Mouse (Mus musculus): ENCODE data around the gene Eif4g3. TPM values are rescaled to one million over a fixed set of nuclear protein-coding genes. Genes with fewer than 3 reads are reported as not detected.

The Eif4g3 gene
- polyA plus RNA-seq, 1 experiment from 2014 or later = 48.6 TPM

DNA sequence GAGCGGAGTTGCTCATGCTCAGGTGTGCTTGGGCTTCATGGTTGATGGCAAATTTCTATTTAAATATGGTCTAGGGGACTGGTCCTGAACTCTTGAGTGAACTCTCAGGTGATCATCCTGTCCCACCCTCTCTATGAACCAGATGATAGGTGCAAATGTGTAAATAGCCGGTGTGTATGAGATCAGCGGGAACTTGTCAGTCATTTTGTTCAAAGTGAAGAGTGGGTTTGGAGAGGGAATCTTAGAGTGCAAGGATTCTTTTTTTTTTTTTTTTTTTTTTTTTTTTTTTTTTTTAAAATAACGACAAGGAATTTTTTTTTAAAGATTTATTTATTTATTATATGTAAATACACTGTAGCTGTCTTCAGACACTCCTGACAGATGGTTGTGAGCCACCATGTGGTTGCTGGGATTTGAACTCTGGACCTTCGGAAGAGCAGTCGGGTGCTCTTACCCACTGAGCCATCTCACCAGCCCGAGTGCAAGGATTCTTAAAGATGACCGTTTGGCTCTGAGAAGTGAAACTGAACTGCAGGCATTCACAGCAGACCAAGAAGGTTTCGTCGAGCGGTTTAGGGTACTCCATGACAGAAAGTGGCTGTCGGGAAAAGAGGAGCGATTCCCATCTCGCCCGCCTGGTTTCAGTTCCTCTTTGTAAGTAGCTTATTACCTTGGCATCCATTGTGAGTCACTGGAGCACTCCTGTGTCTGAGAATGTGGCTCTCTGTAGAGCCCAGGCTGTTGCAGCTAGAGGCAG, 21.1 kb downstream of the Eif4g3 start:
- H3K27me3 ChIP-seq = no peaks in the 10 kb centered on the region
- H3K4me1 ChIP-seq = peaks cover 22% of the 10 kb centered on the region
- no peak overlapping the region for H3K27ac ChIP-seq (replicated peaks)
- no peak for ATAC-seq (replicated peaks)
- peaks cover 24% of the 10 kb centered on the region for H3K36me3 ChIP-seq
- 93% methylated on average over 15 of the region's 15 CpGs for WGBS
- H3K4me2 ChIP-seq (replicated peaks) = no peak overlapping the region
- H3K9me3 ChIP-seq = no peaks in the 10 kb centered on the region
- H3K4me3 ChIP-seq = no peak overlapping the region
- no peak overlapping the region for H3K9ac ChIP-seq (replicated peaks)

DNA sequence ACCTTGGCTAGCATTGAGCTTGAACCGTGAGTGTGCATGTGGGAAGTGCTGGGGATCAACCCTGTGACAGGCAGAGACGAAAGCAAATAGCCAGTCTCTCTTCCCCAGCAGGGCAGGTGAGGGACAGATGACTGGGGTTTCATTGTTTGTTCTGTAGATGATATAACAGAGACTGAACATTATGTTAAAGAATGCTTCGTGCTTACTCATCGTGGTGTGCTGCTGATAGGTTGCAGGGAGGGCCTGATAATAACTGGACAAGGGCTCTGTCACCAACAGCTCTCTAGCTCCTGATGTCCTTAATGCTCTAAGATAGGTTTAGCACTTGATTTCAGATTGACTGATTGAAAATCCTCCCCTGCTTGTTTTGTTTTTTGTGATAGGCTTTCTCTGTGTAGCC, 23.1 kb downstream of the Eif4g3 start:
- Histone ChIP-seq H3K27me3 (no peaks in the 10 kb centered on the region), H3K36me3 (peaks cover 24% of the 10 kb centered on the region), H3K4me2 (replicated peaks) (no peak overlapping the region), H3K9me3 (no peaks in the 10 kb centered on the region), H3K4me1 (peaks cover 35% of the 10 kb centered on the region), H3K9ac (replicated peaks) (no peak overlapping the region), H3K4me3 (no peak overlapping the region), H3K27ac (replicated peaks) (0 out of 2 replicates have a peak overlapping the region, but pooled peaks have one; percentile 19)
- ATAC-seq (replicated peaks) = no peak
- WGBS = 94% methylated on average over 4 of the region's 4 CpGs

GRCm38 (mm10) chr4:138017085-138017637, 24.3 kb downstream of the Eif4g3 start:
- Histone ChIP-seq H3K9ac (replicated peaks) (no peak overlapping the region), H3K4me3 (no peak overlapping the region), H3K4me1 (peaks cover 28% of the 10 kb centered on the region), H3K9me3 (no peaks in the 10 kb centered on the region), H3K27me3 (no peaks in the 10 kb centered on the region), H3K27ac (replicated peaks) (peak overlapping the region; percentile 23; the same call in 1 of the 2 replicates), H3K36me3 (peaks cover 24% of the 10 kb centered on the region), H3K4me2 (replicated peaks) (no peak overlapping the region)
- ATAC-seq (replicated peaks) = no peak
- 81% methylated on average over 11 of the region's 11 CpGs for whole genome bisulfite sequencing

DNA sequence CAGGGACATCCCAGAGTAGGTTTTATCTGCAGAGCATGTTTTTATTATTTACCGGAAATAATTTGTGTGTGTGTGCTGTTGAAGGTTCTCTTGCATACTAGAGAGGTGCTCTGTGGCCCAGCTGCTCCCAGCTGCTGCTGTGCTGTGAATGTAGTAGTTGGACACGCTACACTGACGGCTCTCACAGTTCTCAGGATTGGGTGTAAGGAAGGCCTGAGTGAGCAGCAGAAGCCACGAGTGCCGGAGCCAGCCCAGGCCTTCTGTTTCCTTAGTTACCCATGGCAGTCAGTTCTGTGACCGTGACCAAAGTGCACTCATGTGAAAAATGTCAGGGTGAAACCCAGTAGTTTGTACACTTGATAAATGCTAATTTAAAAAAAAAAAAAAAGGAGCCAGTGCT, 25.2 kb downstream of the Eif4g3 start:
- Histone ChIP-seq H3K9me3 (no peaks in the 10 kb centered on the region), H3K4me3 (no peak overlapping the region), H3K36me3 (peaks cover 24% of the 10 kb centered on the region), H3K27ac (replicated peaks) (no peak overlapping the region), H3K9ac (replicated peaks) (no peak overlapping the region), H3K4me2 (replicated peaks) (no peak overlapping the region), H3K27me3 (no peaks in the 10 kb centered on the region), H3K4me1 (peaks cover 27% of the 10 kb centered on the region)
- WGBS = 74% methylated on average over 6 of the region's 6 CpGs
- no peak for ATAC-seq (replicated peaks)

- Histone ChIP-seq H3K4me2 (replicated peaks) (no peak overlapping the region), H3K27me3 (no peaks in the 10 kb centered on the region), H3K36me3 (peaks cover 16% of the 10 kb centered on the region), H3K9ac (replicated peaks) (no peak overlapping the region), H3K9me3 (no peaks in the 10 kb centered on the region), H3K4me1 (peaks cover 27% of the 10 kb centered on the region), H3K4me3 (no peak overlapping the region), H3K27ac (replicated peaks) (peak overlapping the region; percentile 16; the same call in 1 of the 2 replicates)
- WGBS = 74% methylated on average over 6 of the region's 6 CpGs
- ATAC-seq (replicated peaks) = no peak
Observed at GRCm38 (mm10) chr4:138020231-138020630, 27.4 kb downstream of the Eif4g3 start.

DNA sequence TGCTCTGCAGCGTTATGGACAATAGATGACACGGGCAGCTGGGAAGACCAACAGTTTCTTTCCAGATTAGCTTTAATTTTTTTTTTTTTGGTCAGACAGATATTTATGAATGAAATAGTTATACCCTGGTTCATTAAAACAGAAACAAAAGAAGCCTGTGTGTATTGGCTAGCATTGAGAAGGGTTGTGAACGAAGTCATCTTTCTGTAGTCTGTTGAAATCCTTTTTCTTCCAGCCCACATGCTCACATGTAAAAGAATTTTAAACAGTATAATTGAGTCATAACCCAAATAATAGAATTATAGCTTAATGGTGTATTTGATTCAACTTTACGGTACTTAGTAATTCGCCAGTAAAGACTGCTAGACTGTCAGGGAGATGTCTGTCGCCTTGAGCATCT, 28.8 kb downstream of the Eif4g3 start:
- peaks cover 26% of the 10 kb centered on the region for H3K4me1 ChIP-seq
- H3K4me2 ChIP-seq (replicated peaks) = no peak overlapping the region
- H3K27me3 ChIP-seq = no peaks in the 10 kb centered on the region
- H3K9ac ChIP-seq (replicated peaks) = no peak overlapping the region
- H3K9me3 ChIP-seq = no peaks in the 10 kb centered on the region
- peaks cover 11% of the 10 kb centered on the region for H3K36me3 ChIP-seq
- 61% methylated on average over 6 of the region's 6 CpGs for WGBS
- peak overlapping the region; percentile 16 for H3K27ac ChIP-seq (replicated peaks)
- no peak overlapping the region for H3K4me3 ChIP-seq
- no peak for ATAC-seq (replicated peaks)

- Histone ChIP-seq H3K4me1 (peaks cover 18% of the 10 kb centered on the region), H3K4me2 (replicated peaks) (no peak overlapping the region), H3K27ac (replicated peaks) (no peak overlapping the region), H3K9me3 (no peaks in the 10 kb centered on the region), H3K9ac (replicated peaks) (no peak overlapping the region), H3K27me3 (no peaks in the 10 kb centered on the region), H3K36me3 (peaks cover 4% of the 10 kb centered on the region), H3K4me3 (no peak overlapping the region)
- WGBS = 83% methylated on average over 2 of the region's 2 CpGs
- ATAC-seq (replicated peaks) = no peak
Observed at GRCm38 (mm10) chr4:138022761-138023160, 29.9 kb downstream of the Eif4g3 start.

GRCm38 (mm10) chr4:138023403-138024100, 30.7 kb downstream of the Eif4g3 start:
- Histone ChIP-seq H3K27ac (replicated peaks) (no peak overlapping the region), H3K4me2 (replicated peaks) (no peak overlapping the region), H3K9me3 (no peaks in the 10 kb centered on the region), H3K4me3 (no peak overlapping the region), H3K27me3 (no peaks in the 10 kb centered on the region), H3K36me3 (peaks cover 4% of the 10 kb centered on the region; the same call in 1 of the 2 replicates), H3K4me1 (peaks cover 18% of the 10 kb centered on the region), H3K9ac (replicated peaks) (no peak overlapping the region)
- 92% methylated on average over 9 of the region's 9 CpGs for WGBS
- no peak for ATAC-seq (replicated peaks)

DNA sequence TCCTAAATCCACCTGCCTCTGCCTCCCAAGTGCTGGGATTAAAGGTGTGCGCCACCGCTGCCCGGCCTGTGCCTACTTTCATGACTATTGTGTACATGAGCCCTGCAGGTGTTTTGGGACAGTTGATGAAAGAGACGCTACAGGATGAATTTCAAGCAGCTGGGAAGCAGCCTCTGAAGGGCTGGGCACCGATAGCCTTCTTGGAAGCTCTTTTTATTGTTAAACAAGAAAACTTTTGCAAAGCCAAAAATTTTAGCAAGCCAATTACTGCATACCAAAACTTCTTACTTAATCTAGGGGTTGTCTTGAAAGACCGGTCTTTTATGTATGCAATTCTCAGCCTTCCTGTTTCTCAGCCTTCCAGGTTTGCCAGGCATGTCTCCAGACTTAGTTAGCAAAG, 36.3 kb downstream of the Eif4g3 start:
- no peak overlapping the region for H3K9ac ChIP-seq (replicated peaks)
- H3K27me3 ChIP-seq = no peaks in the 10 kb centered on the region
- H3K9me3 ChIP-seq = no peaks in the 10 kb centered on the region
- no peaks in the 10 kb centered on the region for H3K36me3 ChIP-seq
- no peak for ATAC-seq (replicated peaks)
- no peaks in the 10 kb centered on the region for H3K4me1 ChIP-seq
- 82% methylated on average over 6 of the region's 6 CpGs for WGBS
- no peak overlapping the region for H3K4me2 ChIP-seq (replicated peaks)
- H3K27ac ChIP-seq (replicated peaks) = no peak overlapping the region
- H3K4me3 ChIP-seq = no peak overlapping the region

- Histone ChIP-seq H3K4me2 (replicated peaks) (no peak overlapping the region), H3K36me3 (no peaks in the 10 kb centered on the region), H3K27ac (replicated peaks) (no peak overlapping the region), H3K9me3 (no peaks in the 10 kb centered on the region), H3K9ac (replicated peaks) (no peak overlapping the region), H3K27me3 (no peaks in the 10 kb centered on the region), H3K4me1 (peaks cover 5% of the 10 kb centered on the region; the same call in 1 of the 2 replicates), H3K4me3 (no peak overlapping the region)
- 83% methylated on average over 10 of the region's 10 CpGs for WGBS
- no peak for ATAC-seq (replicated peaks)
Observed at GRCm38 (mm10) chr4:138031828-138032227, 39.0 kb downstream of the Eif4g3 start.

DNA sequence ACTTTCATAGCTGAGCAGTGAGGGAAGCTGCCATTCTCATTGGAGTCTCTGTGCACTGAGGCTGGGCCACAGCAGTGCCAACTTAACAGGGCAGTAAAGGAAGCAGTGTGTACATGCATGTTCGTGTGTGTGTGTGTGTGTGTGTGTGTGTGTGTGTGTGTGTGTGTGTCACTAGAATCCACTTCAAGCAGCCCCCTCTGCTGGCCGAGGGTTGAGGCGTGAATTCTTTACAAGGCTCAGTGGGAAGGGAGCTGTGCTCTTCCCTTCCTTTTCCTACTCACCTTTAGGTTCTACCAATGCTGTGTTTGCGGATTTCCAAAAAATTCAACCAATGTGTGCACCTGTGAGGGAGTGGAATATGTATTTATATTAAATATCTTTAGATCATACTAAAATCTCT, 41.0 kb downstream of the Eif4g3 start:
- ATAC-seq (replicated peaks) = no peak
- peaks cover 16% of the 10 kb centered on the region for H3K4me1 ChIP-seq
- no peaks in the 10 kb centered on the region for H3K27me3 ChIP-seq
- H3K4me2 ChIP-seq (replicated peaks) = no peak overlapping the region
- 78% methylated on average over 4 of the region's 4 CpGs for WGBS
- H3K36me3 ChIP-seq = no peaks in the 10 kb centered on the region
- no peak overlapping the region for H3K27ac ChIP-seq (replicated peaks)
- H3K9me3 ChIP-seq = no peaks in the 10 kb centered on the region
- H3K9ac ChIP-seq (replicated peaks) = no peak overlapping the region
- H3K4me3 ChIP-seq = no peak overlapping the region

DNA sequence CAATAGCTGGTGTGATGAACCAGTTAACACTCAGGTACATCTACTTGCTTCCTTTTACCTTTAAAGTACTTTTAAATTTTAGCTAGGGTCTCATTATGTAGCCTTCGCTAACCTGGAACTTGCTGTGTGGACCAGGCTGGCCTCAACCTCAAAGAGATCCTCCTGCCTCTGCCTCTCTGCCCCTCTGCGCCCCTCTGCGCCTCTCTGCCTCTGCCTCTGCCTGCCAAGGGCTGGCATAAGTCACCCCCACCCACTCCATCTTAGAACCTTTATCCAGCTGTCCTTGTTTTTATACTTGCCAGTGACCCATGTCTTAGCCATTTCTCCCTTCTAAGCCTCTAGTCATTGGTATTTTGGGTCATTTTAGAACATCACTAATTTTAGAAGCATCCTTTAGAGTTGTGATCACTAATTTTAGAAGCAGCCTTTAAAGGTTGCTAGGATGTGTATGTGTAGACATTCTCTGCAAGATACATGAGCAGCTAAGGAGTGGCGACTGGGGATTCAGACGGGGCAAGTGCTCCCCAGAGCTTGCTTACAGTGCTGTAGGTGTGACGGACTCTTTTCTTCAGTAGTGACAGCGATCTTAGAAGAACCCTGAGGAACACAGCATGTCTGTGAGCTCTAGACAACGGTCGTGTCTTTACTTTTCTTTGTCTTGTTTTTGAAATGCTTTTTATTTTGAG, 42.8 kb downstream of the Eif4g3 start:
- no peaks in the 10 kb centered on the region for H3K27me3 ChIP-seq
- no peak for ATAC-seq (replicated peaks)
- H3K27ac ChIP-seq (replicated peaks) = no peak overlapping the region
- H3K4me3 ChIP-seq = no peak overlapping the region
- peaks cover 28% of the 10 kb centered on the region for H3K4me1 ChIP-seq
- no peaks in the 10 kb centered on the region for H3K36me3 ChIP-seq
- H3K4me2 ChIP-seq (replicated peaks) = no peak overlapping the region
- 90% methylated on average over 9 of the region's 9 CpGs for WGBS
- H3K9ac ChIP-seq (replicated peaks) = no peak overlapping the region
- no peaks in the 10 kb centered on the region for H3K9me3 ChIP-seq

Measured in forebrain, embryonic 15.5 days (tissue).